Mouse (Mus musculus): Measurements from ENCODE around the gene Slc26a9.

Gene Slc26a9

GRCm38 (mm10) chr1:131743868-131744464 lies at the start of gene Slc26a9:
Gene Slc26a9, plus strand, starts transcription at chr1:131744022.
- no peak for DNase-seq (ENCODE audit: low spot score)

DNA sequence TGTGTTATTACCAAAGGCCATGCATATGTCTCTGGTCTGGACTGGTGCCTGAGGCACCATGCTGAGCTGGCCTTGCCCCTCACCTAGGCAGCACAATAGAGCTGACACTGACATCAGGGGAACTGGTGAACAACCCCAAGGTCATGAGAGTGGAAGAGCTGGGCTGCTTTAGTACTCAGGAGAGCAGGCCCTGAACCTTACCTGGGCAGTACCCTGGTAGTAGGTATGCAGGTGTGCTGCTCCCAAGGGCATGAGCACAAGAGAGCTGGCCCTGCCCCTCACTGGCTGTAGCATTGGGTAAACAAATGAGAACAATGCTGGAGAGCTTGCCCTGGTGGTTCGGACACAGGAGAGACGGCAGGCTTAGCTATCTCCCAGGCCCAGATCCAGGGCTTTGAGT lies 48.5 kb upstream of the Slc26a9 start:
- no peak for DNase-seq (ENCODE audit: low spot score)

DNA sequence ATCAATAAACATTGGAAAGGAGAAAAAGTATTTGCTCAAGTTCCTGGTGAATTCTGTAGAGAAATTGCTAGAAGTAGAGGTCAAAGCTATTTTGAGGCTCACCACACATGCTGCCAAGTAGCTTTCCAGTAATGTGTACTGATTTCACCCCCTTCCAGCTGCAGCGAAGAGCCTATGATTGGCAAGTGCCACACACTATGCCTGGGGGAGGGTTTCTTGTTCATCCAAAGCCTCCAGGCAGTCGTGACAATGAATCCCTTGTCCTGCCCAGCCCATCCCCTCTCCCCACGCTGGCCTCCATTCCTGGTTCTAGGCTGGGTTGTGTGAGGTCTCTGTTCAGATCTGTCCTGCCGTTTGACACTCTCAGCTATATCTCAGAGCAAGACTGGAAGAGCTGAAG lies 47.5 kb upstream of the Slc26a9 start:
- DNase-seq (ENCODE audit: low spot score) = no peak

DNA sequence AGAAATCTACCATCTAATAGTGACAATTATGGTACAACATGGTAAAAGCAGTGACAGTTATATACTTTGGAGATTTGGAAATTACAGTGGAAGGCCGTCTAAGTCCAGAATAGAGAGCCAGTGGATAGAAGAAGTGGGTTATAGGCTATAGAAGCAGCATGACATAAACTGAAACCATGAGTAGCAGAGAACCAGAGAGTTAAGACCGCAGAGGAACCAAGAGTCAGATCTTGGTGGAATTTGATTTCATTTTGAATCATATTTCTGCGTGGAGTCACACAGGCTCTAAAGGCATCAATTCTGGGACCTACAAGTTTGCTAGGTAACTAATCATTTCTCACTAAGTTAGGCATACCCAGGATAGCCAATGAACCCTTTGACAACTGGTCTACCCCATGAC lies 45.1 kb upstream of the Slc26a9 start:
- no peak for DNase-seq (ENCODE audit: low spot score)

DNA sequence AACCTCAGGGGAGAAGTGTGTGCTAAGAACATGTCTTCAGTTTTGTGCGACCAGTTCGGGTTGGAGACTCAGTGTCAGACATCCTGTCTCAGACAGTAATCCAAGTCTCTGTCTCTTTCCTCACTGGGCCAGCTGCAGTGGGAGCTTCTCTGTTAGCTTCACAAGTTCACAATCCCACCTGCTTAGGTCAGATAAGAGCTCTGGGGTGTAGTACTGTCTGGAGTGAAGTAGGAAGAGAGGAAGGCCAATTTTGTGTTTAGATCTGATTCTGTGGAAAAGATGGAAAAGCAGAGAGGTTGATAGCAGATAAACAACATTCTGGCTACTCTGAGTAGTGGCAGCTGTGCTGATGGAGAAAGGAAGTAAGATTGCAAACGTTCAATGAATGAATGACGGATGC lies 44.2 kb upstream of the Slc26a9 start:
- no peak for DNase-seq (ENCODE audit: low spot score)

DNA sequence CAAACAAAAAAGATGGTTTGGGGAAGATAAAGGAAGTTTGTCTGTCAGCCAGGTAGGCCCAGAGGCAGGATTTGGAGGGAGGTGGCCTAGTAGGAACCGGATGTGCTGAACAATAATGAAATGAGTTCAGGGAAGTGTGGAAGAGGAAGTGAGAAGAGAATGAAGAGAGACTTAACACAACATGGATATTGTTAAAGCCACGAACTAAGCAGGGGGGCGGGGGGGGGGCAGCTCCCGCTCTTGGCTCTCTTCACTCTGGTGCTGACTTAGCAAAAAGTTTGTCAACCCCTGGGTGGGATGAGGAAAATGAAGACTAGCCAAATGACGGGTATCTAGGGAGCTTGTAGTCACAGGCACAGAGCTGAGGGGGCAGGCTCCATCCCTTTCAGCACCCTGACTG lies 43.4 kb upstream of the Slc26a9 start:
- no peak for DNase-seq (ENCODE audit: low spot score)

DNA sequence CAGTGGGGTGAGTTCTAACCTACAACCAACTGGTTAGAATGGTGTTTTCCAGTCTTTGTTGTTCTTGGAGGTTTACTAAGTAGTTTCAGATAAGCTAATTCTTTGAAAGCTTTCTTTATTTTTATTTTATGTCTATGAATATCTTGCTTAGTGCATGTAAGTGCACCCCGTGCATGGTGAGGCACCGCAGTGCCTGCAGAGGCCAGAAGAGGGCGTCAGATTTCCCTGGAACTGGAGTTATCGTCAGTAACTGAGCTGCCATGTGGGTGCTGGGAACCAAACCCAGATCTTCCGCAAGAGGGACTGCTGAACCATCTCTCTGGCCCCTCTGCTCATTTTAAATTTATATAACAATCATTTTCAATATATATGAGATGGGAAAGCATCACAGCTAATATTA lies 42.4 kb upstream of the Slc26a9 start:
- DNase-seq (ENCODE audit: low spot score) = no peak

DNA sequence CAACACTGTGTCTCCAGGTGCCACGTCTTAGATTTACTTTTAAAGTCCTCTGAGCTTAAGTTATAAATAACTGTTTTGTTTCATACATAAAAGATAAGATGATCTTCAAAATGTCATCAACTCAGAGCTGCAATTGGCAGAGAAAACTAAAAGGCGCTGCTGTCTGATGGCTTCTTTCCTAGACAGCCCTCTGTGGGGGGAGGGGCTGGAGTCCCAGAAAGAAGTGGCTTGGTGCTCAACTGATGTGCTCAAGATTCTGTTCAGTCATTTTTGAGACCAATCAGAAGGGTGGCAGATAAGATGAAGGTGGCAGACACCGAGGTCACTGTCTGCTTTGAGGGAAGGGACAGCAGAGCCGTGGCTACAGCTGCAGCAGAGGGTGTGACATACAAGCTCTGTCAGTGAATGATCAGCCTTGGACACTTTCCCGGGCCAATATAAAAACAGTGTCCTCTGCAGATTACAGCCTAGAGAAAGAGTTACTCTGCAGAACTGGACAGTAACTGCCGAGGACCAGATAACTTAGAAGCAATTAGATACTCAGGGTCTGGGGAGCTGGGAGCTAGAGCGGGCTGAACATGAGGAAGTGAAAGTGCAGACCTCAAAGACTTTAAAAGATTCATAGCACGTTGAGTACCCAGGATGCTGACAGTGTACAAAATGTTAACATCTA lies 41.6 kb upstream of the Slc26a9 start:
- no peak for DNase-seq (ENCODE audit: low spot score)

DNA sequence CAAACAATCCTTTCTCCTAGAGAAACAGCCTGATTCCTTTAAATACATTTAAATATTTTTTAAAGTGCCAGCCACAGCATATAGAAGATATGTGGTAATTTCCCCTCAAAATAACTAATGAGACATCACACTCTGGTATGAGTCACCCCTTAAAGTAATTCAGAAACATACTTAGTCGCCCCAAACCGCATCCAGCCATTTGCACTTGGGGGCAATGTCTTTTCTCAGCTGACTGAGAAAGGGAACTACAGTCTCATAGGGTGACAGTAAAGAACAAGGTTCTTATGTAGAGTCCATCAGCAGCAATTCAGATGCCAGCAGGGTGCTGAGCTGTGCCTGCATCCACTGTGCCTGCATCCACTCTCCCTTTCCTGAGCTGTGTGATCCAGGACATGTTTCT lies 40.3 kb upstream of the Slc26a9 start:
- no peak for DNase-seq (ENCODE audit: low spot score)

GRCm38 (mm10) chr1:131708338-131708737 lies 35.5 kb upstream of the Slc26a9 start:
- DNase-seq (ENCODE audit: low spot score) = no peak

- DNase-seq (ENCODE audit: low spot score) = no peak
Observed at GRCm38 (mm10) chr1:131711518-131711917, 32.3 kb upstream of the Slc26a9 start.

DNA sequence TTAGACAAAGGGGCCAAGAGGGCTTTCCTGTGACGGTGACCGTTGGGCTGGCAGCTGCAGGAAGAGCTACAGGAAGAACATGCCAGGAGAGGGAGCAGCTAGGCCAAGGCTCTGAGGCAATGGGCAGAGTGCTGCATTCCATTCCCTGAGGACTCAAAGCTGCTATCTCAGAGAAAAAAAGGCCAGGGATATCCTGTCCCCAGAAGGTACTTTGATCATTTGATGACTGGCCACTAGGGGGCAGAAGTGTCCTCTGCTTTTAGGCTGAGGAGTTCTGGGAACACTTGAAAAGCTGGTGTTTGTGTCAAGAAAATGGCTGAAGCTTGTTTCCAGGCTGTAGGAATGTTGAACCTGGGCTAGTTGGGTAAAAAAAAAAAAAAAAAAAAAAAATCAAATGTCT lies 31.4 kb upstream of the Slc26a9 start:
- peak; percentile 33 for DNase-seq (ENCODE audit: low spot score)

DNA sequence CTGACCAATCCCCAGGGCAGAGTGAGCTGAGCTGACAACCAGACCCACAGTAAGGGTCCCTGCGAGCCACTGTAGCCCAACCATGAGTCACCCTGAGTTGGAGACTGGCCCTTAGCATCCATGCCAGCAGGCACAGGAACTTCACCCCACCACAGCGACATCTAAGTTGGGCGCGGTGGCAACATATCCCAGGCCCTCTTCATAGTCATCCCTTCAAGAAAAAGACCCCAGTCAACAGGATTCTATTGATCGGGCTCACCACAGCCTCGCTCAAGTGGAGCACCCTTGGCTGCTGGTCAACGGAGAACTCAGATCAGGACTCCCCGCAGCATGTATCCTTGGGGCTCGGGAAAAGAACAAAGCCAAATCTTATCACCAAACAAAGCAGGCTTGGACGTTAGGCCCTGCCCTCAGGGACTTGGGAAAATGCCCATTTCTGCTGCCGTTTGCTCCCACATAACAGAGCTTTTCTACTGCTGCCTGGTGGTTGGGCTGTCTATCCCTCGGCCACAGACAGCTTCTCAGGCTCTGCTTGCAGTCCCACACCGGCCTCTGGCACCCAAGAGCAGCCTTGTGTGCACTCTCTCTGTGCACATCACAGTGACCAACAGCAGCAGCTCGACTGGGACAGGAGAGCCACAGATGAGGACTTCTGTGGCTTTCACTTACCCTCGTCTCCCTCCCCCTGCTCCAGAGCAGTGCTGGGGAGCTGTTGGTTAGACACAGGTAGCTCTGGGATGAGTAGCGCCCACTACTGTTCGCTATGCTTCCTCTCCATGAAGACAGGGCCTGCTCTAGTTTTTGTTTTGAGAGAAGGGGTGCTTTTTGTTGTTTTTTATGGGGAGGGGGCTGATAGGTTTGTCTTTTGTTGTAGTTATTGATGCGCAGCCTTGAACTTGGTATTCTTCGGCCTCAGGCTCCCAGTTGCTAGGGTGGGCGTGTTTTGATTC lies 29.2 kb upstream of the Slc26a9 start:
- no peak for DNase-seq (ENCODE audit: low spot score)

DNA sequence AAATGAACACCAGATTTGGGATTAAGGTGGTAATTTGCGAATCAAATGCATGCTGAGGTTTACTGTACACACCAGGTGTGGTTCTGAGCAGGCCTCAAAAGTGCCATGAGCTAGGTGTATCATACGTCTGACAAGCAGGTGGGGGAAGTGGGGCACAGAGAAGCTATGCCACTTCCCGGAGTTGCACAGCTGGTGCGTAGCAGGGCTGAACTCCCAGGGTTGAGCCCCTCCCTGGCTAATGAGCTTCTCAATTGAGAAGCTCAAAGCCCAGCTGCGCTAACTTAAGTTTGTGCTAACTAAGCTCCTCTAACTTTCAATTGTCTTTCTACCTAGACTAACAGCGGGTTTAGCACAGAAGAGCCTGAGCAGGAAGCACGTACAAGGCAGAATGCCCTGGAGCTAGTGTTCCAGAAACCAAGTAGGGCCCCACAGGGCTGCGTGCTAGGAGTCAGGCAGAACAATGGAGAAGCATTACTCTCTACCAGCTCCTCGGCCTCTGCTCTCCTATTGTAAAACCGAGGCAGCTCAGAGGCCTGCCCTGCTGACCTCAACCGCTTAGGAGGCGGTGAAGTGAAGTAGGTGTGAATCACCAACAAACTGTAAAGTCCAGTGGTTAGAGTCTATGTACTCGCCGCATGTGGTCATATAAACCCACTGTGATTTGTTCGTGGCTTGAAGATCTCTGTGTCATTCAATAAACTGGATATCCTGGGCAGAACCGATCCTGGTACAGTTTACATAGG lies 24.7 kb upstream of the Slc26a9 start:
- no peak for DNase-seq (ENCODE audit: low spot score)

DNA sequence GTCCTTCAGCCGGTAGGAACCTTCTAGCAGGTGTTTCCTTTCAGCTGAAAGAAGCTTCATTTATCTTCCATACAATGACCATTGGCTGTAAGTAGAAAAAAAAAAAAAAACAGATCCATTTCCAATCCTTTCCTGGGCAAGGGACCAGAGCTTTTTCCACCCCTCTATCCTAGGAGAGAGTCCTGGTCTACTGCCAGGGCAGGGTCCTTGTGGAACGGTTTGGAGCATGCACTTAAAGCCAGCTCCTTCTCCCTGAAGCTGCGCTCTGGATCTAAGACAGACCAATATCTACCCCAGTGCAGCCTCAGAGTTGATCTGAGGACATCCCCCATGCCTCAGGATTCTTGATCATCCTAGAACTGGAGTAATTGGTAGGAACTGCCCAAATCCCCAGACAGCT lies 21.8 kb upstream of the Slc26a9 start:
- no peak for DNase-seq (ENCODE audit: low spot score)

- DNase-seq (ENCODE audit: low spot score) = no peak
Observed at GRCm38 (mm10) chr1:131723549-131723948, 20.3 kb upstream of the Slc26a9 start.

GRCm38 (mm10) chr1:131726586-131726985 lies 17.2 kb upstream of the Slc26a9 start:
- DNase-seq (ENCODE audit: low spot score) = no peak

DNA sequence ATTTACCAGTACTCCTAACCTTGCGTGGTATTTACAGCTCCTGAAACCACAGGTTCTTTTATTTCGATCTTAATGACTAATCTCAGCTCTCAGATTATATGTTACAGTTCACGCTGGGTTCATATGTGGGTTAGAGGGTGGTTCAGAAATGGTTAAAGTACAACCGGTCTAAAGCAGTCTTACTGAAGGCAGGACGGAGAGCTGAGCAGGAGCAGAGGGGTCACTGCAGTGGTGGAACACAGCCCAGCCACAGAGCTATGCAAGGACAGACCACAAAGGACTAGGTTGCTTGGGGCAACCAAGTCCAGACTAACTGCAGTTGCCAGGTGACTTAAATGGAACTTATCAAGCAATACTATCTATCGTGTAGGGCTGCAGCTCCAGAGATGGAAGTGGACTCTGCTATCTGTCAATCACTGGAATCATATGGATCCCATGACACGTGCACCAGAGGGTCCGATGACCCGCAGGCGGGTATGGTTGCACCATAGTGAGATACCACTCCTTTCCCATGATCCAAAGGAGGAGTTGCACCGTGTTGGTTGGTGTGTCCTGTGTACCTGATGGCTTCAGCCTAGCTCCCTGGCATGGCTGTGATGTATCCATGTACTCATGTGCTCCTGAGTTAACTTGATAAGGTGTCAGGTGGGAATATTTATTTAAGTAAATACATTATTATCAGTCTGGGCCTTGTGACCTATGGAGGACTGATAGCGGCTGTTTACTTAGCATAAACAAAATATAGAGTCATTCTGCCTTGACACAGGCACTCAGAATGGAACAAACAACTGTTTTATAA lies 13.0 kb upstream of the Slc26a9 start:
- no peak for DNase-seq (ENCODE audit: low spot score)

DNA sequence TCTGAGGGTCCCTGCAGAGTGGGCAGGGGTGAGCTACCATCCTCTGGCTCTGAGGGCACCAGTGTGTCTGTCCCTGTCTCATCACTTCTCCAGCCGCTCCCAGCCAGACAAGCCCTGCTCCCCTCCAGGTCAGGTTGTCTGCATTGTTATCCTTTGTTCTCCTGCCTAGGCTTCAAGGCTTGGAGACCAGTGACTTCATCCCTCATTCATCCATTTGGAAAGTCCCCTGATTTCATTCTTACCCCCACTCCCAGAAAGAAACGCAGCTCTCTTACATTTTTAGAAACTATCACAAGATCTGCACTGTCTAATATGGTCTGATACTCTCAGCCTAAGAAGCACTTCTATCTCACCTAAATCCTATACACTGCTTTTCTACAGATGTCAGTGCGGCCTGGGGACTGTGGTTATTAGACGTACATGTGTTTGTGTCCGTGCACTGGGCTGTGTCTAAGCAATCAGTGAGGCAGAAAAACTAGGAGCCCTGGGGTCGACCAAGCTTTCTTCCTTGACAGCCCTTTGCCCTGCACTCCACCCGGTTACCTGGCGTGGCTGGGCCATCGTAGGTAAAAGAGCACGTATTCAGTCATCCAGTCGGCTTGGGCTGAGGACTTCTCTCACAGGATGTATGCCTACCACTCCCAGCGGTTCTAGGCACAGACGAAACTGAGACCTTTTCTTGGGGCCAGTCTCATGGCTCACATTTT lies 10.2 kb upstream of the Slc26a9 start:
- DNase-seq (ENCODE audit: low spot score) = no peak

DNA sequence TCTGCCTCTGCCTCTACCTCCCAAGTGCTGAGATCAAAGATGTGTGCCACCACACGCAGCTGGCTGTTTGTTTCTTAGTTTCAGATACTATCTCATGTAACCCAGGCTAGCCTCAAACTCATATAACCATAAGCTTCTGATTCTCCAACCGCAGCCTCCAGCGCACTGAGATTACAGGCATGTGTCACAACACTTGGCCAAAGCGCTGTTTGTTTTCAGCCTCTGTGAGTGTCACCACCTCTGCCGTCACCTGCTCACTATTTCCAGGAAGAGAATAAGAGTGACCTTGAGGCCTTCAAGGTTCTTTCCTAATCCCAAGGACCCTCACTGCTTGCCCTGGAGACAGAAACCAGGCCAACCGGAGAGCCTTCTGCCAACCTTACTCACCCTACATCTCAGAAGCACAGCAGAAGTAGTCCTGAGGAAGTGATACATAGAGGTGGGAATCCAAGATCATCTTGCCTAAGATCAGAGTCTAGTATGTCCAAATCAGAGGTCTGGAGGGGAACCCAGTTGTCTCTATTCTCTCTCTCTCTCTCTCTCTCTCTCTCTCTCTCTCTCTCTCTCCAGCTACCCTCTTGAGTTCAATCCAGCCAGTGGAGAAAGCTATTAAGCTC lies 9.1 kb upstream of the Slc26a9 start:
- no peak for DNase-seq (ENCODE audit: low spot score)
